Mouse (Mus musculus): ENCODE measurements around the gene Ddt.

GRCm38 (mm10) chr10:75774587-75774986 is 1.4 kb upstream of the Ddt start:
- TF ChIP-seq POLR2A (IDR thresholded peaks at IDR 0.05; ENCODE audit: insufficient read depth, low read depth, low read length) (no peak), CTCF (IDR thresholded peaks at IDR 0.05; ENCODE audit: insufficient read depth, low read depth, low read length) (no peak)

Measured in olfactory bulb, adult 2 months (tissue).